Mouse (Mus musculus): Measurements from ENCODE around the gene Nutm2. TPM values are rescaled to one million over a fixed set of nuclear protein-coding genes. Genes with fewer than 3 reads are reported as not detected.
"Not testable (repeated sequence)": the region's sequence is repeated elsewhere in the genome, so short reads cannot be mapped to it uniquely, and the experiment has no call there.

Nutm2 gene
- polyA plus RNA-seq, 1 experiment from 2014 or later: not detected

DNA sequence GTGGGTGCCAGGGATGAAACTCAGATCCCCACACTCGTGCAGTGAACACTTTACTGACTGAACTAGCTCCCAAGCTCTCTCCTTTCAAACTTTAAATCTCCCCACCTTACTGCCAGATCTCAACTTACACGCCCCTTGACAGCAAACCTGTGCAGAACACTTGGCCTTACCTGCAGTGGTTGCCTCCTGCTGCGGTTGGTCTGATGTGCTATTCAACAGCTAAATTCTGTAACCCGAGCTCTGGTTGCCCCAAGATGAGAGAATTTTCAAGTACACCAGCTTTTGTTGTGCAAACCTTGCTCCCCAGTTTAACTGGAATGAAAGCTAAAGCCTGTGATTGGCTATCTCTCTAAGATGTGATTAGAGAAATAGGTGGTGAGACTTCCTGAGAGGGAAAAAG lies 13.7 kb upstream of the Nutm2 start:
- WGBS: 32% methylated on average over 4 of the region's 4 CpGs
- H3K9ac ChIP-seq (ENCODE audit: low read length): no peak overlapping the region
- H3K27me3 ChIP-seq (ENCODE audit: control insufficient read depth, insufficient read depth, low read length): no peaks in the 10 kb centered on the region

DNA sequence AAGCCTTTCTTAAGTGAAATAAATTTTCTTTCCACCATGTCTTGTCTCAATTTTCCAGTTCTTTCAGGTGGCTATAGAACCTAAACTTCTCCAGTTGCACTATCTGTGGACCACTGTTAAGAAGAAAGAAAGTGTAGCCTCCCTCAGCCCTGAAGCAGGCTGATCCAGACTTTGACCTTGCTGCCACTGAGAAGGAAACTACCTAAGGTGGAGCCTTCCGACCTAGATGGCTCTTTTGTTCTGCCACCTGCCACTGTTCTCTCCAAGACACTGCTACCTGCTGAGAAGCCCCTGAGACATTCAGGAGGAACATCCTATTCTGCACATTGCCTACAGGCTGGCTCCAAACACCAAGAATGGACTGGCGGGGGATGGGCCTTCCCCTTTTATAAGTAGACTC lies 6.7 kb upstream of the Nutm2 start:
- 55% methylated on average over 2 of the region's 2 CpGs for whole genome bisulfite sequencing
- H3K4me1 ChIP-seq (ENCODE audit: control insufficient read depth, insufficient read depth, low read length); H3K9ac ChIP-seq (ENCODE audit: low read length); H3K4me2 ChIP-seq (ENCODE audit: low read depth, low read length); ATAC-seq (ENCODE audit: insufficient read depth, low FRiP score); H3K27me3 ChIP-seq (ENCODE audit: control insufficient read depth, insufficient read depth, low read length); H3K9me3 ChIP-seq (replicated peaks; ENCODE audit: control insufficient read depth, low read length); H3K4me3 ChIP-seq (replicated peaks; ENCODE audit: low read length); H3K36me3 ChIP-seq (ENCODE audit: control insufficient read depth, insufficient read depth, low read length); H3K27ac ChIP-seq (ENCODE audit: low read length): not testable (repeated sequence)

More for the DNA sequence above, 13.7 kb upstream of the Nutm2 start:
- no peak for ATAC-seq (ENCODE audit: insufficient read depth, low FRiP score)
- no peak overlapping the region for H3K27ac ChIP-seq (ENCODE audit: low read length)
- H3K4me1 ChIP-seq (ENCODE audit: control insufficient read depth, insufficient read depth, low read length): no peaks in the 10 kb centered on the region
- H3K4me3 ChIP-seq (replicated peaks; ENCODE audit: low read length): no peak overlapping the region
- no peaks in the 10 kb centered on the region for H3K36me3 ChIP-seq (ENCODE audit: control insufficient read depth, insufficient read depth, low read length)
- no peak overlapping the region for H3K4me2 ChIP-seq (ENCODE audit: low read depth, low read length)
- no peaks in the 10 kb centered on the region for H3K9me3 ChIP-seq (replicated peaks; ENCODE audit: control insufficient read depth, low read length)

- Histone ChIP-seq H3K36me3 (ENCODE audit: control insufficient read depth, insufficient read depth, low read length) (no peaks in the 10 kb centered on the region), H3K4me2 (ENCODE audit: low read depth, low read length) (peak overlapping the region; percentile 36), H3K9me3 (replicated peaks; ENCODE audit: control insufficient read depth, low read length) (no peaks in the 10 kb centered on the region), H3K4me3 (replicated peaks; ENCODE audit: low read length) (peak overlapping the region; percentile 15; the same call in 1 of the 2 replicates), H3K27me3 (ENCODE audit: control insufficient read depth, insufficient read depth, low read length) (no peaks in the 10 kb centered on the region), H3K27ac (ENCODE audit: low read length) (no peak overlapping the region), H3K9ac (ENCODE audit: low read length) (no peak overlapping the region), H3K4me1 (ENCODE audit: control insufficient read depth, insufficient read depth, low read length) (no peaks in the 10 kb centered on the region)
- ATAC-seq (ENCODE audit: insufficient read depth, low FRiP score): no peak
- 23% methylated on average over 27 of the region's 27 CpGs for WGBS
Measured at GRCm38 (mm10) chr13:50464621-50465562, 2.2 kb upstream of the Nutm2 start.

DNA sequence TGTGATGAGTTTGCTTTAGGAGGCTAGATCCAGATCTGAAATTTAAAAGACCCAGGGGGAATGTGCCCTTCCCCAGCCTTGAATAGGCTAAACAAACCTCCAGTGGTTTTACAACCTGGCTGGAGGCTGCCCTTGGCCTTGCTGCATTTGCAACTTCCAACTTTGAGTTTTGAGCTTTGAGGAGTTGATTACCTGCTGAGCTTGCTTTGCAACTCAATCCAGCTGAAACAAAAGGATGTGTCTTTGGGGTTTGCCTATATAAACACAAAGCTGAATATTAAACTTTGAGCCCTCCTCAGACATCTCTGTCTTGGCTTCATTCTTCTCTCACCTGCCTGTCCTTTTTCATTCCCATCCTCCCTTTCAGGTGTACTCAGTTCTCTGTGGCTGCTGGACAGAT lies 21.4 kb downstream of the Nutm2 start:
- H3K36me3 ChIP-seq (ENCODE audit: control insufficient read depth, insufficient read depth, low read length); H3K4me1 ChIP-seq (ENCODE audit: control insufficient read depth, insufficient read depth, low read length); ATAC-seq (ENCODE audit: insufficient read depth, low FRiP score); H3K9ac ChIP-seq (ENCODE audit: low read length); H3K27me3 ChIP-seq (ENCODE audit: control insufficient read depth, insufficient read depth, low read length); H3K4me3 ChIP-seq (replicated peaks; ENCODE audit: low read length); H3K4me2 ChIP-seq (ENCODE audit: low read depth, low read length); H3K27ac ChIP-seq (ENCODE audit: low read length); H3K9me3 ChIP-seq (replicated peaks; ENCODE audit: control insufficient read depth, low read length): not testable (repeated sequence)

- not testable (repeated sequence) for H3K27ac ChIP-seq (ENCODE audit: low read length); H3K4me1 ChIP-seq (ENCODE audit: control insufficient read depth, insufficient read depth, low read length); ATAC-seq (ENCODE audit: insufficient read depth, low FRiP score); H3K9me3 ChIP-seq (replicated peaks; ENCODE audit: control insufficient read depth, low read length); H3K36me3 ChIP-seq (ENCODE audit: control insufficient read depth, insufficient read depth, low read length); H3K4me2 ChIP-seq (ENCODE audit: low read depth, low read length); H3K4me3 ChIP-seq (replicated peaks; ENCODE audit: low read length); H3K27me3 ChIP-seq (ENCODE audit: control insufficient read depth, insufficient read depth, low read length); H3K9ac ChIP-seq (ENCODE audit: low read length)
- 82% methylated on average over 9 of the region's 9 CpGs for WGBS
Measured at GRCm38 (mm10) chr13:50510470-50511343, 43.6 kb downstream of the Nutm2 start.

Other genes with a start within 250 kb of the Nutm2 start
- not detected in 2 replicates for gene Gm906, start 217.0 kb upstream of the Nutm2 start, polyA plus RNA-seq (2015; fragmentation: Nextera tagmentation; extraction: Ambion mirVana)
- gene Fbxw17, start 49.4 kb upstream of the Nutm2 start, polyA plus RNA-seq (2015; fragmentation: Nextera tagmentation; extraction: Ambion mirVana): 24.7 and 25.1 TPM in 2 replicates
- not detected in 2 replicates for gene Gm47429, start 23.4 kb upstream of the Nutm2 start, polyA plus RNA-seq (2015; fragmentation: Nextera tagmentation; extraction: Ambion mirVana)
- not detected in 2 replicates for gene Gm904, start 175.9 kb downstream of the Nutm2 start, polyA plus RNA-seq (2015; fragmentation: Nextera tagmentation; extraction: Ambion mirVana)
- gene Gm8765, start 231.0 kb downstream of the Nutm2 start, polyA plus RNA-seq (2015; fragmentation: Nextera tagmentation; extraction: Ambion mirVana): not detected in 2 replicates